Mouse (Mus musculus): ENCODE results near the gene Rasl11b. TPM values are rescaled to one million over a fixed set of nuclear protein-coding genes. Genes with fewer than 3 reads are reported as not detected.

Gene Rasl11b
- 10 to 100 TPM; 71.9 to 73.4 TPM for total RNA-seq (2021)

- peak; percentile 98 for DNase-seq
These were observed at the start of gene Rasl11b for GRCm38 (mm10) chr5:74194841-74195613. Gene Rasl11b, plus strand, starts transcription at chr5:74195286.

GRCm38 (mm10) chr5:74147631-74148030 lies 47.5 kb upstream of the Rasl11b start:
- DNase-seq, result peak; percentile 60

GRCm38 (mm10) chr5:74149975-74150374 lies 45.1 kb upstream of the Rasl11b start:
- no peak for DNase-seq

GRCm38 (mm10) chr5:74151774-74152173 lies 43.3 kb upstream of the Rasl11b start:
- DNase-seq, result no peak

GRCm38 (mm10) chr5:74155860-74156351 lies 39.2 kb upstream of the Rasl11b start:
- DNase-seq, result no peak

GRCm38 (mm10) chr5:74158929-74159632 lies 36.0 kb upstream of the Rasl11b start:
- DNase-seq, result no peak

GRCm38 (mm10) chr5:74159906-74160305 lies 35.2 kb upstream of the Rasl11b start:
- DNase-seq, result peak; percentile 26

GRCm38 (mm10) chr5:74160349-74160748 lies 34.7 kb upstream of the Rasl11b start:
- no peak for DNase-seq

GRCm38 (mm10) chr5:74161297-74161926 lies 33.7 kb upstream of the Rasl11b start:
- DNase-seq, result peak; percentile 71

- no peak for DNase-seq
These were observed 33.1 kb upstream of the Rasl11b start for GRCm38 (mm10) chr5:74162013-74162412.

GRCm38 (mm10) chr5:74163141-74163540 lies 31.9 kb upstream of the Rasl11b start:
- peak; percentile 45 for DNase-seq

GRCm38 (mm10) chr5:74164547-74164946 lies 30.5 kb upstream of the Rasl11b start:
- DNase-seq, result no peak

GRCm38 (mm10) chr5:74166642-74167041 lies 28.4 kb upstream of the Rasl11b start:
- DNase-seq, result no peak

GRCm38 (mm10) chr5:74168085-74168484 lies 27.0 kb upstream of the Rasl11b start:
- DNase-seq, result no peak

GRCm38 (mm10) chr5:74171768-74172167 lies 23.3 kb upstream of the Rasl11b start:
- no peak for DNase-seq

GRCm38 (mm10) chr5:74172208-74172607 lies 22.9 kb upstream of the Rasl11b start:
- DNase-seq, result peak; percentile 78

GRCm38 (mm10) chr5:74173162-74173844 lies 21.8 kb upstream of the Rasl11b start:
- peak; percentile 58 for DNase-seq

GRCm38 (mm10) chr5:74175526-74176270 lies 19.4 kb upstream of the Rasl11b start:
- peak; percentile 64 for DNase-seq

- no peak for DNase-seq
These were observed 14.9 kb upstream of the Rasl11b start for GRCm38 (mm10) chr5:74180216-74180615.

- peak; percentile 40 for DNase-seq
These were observed 12.0 kb upstream of the Rasl11b start for GRCm38 (mm10) chr5:74183118-74183517.

- no peak for DNase-seq
These were observed 10.5 kb upstream of the Rasl11b start for GRCm38 (mm10) chr5:74184607-74185006.

GRCm38 (mm10) chr5:74188076-74188475 lies 7.0 kb upstream of the Rasl11b start:
- DNase-seq, result peak; percentile 42
